Mouse (Mus musculus) adrenal gland, postnatal 14 days (tissue): Measurements from ENCODE around the gene Acot1. TPM values are rescaled to one million over a fixed set of nuclear protein-coding genes. Genes with fewer than 3 reads are reported as not detected.

Source experiments
- DNase-seq: peaks from one replicate; pipeline ENCODE4 v3.0.0; 2021; ENCODE audit warnings: mixed read lengths
- total RNA-seq: library from RNA; stranded (reverse); gene quantifications from 2 replicates; pipeline ENCODE4 v1.2.3, GENCODE M21; 2021

Gene Acot1
- total RNA-seq, 1 experiment from 2014 or later = 8.0 TPM

DNA sequence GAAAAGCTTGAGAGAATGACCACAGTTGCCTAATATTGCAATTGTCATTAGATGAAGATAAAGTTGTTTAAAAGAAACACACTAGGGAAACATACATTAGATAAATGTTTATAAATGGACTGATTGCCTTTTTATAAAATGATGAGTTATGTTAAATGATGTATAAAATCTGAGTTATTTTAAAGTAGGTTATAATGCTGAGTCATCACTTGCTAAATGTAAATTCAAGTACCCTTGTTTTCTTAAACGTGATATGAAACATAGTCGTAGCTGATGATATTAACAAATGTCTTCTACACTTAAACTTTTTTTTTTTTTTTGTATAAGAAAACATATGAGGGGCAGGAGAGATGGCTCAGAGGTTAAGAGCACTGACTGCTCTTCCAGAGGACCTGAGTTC lies 54.5 kb downstream of the Acot1 start:
- no peak for DNase-seq

DNA sequence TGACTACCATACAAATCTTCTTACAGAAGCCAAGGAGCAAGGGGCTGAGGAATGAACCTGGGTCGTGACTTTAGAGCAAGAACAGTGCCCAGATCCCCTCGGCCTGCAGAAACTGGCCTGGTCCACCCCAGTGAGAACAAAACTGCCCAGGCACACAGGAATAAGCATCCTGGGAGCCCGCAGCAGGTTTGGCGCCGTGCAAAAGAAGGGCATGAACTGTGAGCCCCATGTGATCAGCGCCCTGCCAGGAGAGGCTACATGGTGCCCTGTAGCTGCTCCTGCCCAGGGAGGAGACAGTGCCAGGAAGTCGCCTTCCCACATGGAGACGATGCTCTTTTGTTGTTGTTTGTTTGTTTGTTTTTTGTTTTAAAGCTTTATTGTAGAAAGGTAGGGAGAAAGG lies 55.3 kb downstream of the Acot1 start:
- no peak for DNase-seq

DNA sequence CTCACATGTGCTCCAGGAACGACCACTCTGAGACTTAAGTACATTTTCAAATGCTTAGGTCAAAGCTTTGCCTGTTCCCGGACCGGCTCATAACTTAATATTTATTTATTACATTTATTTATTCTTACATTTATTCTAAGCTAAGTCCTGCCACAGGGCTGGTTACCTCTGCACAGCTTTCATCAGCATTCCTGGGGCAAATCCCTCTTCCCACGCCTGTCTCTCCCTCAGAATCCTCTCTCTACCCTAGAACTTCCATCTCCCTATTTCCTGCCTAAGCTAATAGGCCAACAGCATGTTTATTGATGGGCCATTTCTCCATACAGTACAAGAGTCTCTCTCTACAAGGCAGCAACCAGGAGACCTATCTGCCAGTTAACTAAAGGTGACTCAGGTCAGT lies 58.5 kb downstream of the Acot1 start:
- DNase-seq = no peak

Other genes with a start within 250 kb of the Acot1 start
- 8.5 and 9.1 TPM in 2 replicates for gene Papln, start 245.9 kb upstream of the Acot1 start, total RNA-seq
- 40.7 and 47.3 TPM in 2 replicates for gene Numb, start 87.6 kb upstream of the Acot1 start, total RNA-seq
- gene Riox1, start 58.9 kb upstream of the Acot1 start, total RNA-seq = 13.8 and 15.0 TPM in 2 replicates
- not detected in 2 replicates for gene Heatr4, start 24.6 kb upstream of the Acot1 start, total RNA-seq
- gene Acot2, start 21.6 kb upstream of the Acot1 start, total RNA-seq = 31.7 and 39.1 TPM in 2 replicates
- gene Acot4, start 28.9 kb downstream of the Acot1 start, total RNA-seq = 3.0 and 3.3 TPM in 2 replicates
- gene Gm49366, start 29.4 kb downstream of the Acot1 start, total RNA-seq = not detected in 2 replicates
- 0.33 TPM in 1 of 2 replicates, not detected in the other for gene Acot3, start 42.7 kb downstream of the Acot1 start, total RNA-seq
- gene Acot5, start 59.8 kb downstream of the Acot1 start, total RNA-seq = 0.56 and 0.83 TPM in 2 replicates
- gene Acot6, start 91.2 kb downstream of the Acot1 start, total RNA-seq = 4.7 and 5.5 TPM in 2 replicates
- gene Dnal1, start 104.9 kb downstream of the Acot1 start, total RNA-seq = 17.3 and 17.7 TPM in 2 replicates
- 0.30 and 0.44 TPM in 2 replicates for gene Pnma1, start 139.0 kb downstream of the Acot1 start, total RNA-seq
- 18.7 and 25.7 TPM in 2 replicates for gene Elmsan1, start 209.4 kb downstream of the Acot1 start, total RNA-seq